Mouse (Mus musculus): ENCODE results near the gene Fndc3a. TPM values are rescaled to one million over a fixed set of nuclear protein-coding genes. Genes with fewer than 3 reads are reported as not detected.

Gene Fndc3a
- total RNA-seq (2017) = 71.5 and 86.2 TPM in 2 replicates

GRCm38 (mm10) chr14:72709710-72710340 lies at the start of gene Fndc3a:
Gene Fndc3a (minus strand): TSS chr14:72710003.
- peak; percentile 58 to 80 for ATAC-seq (replicated peaks in 1 of 2; ENCODE audit: insufficient read depth in 1 of 2, low FRiP score in 2 of 2, low TSS enrichment in 1 of 2, low read depth in 1 of 2, poor library complexity in 2 of 2, severe bottlenecking in 2 of 2)

- ATAC-seq (replicated peaks in 1 of 2; ENCODE audit: insufficient read depth in 1 of 2, low FRiP score in 2 of 2, low TSS enrichment in 1 of 2, low read depth in 1 of 2, poor library complexity in 2 of 2, severe bottlenecking in 2 of 2) = no peak
Observed at GRCm38 (mm10) chr14:72752893-72753292, 43.1 kb upstream of the Fndc3a start.

- no peak for ATAC-seq (replicated peaks in 1 of 2; ENCODE audit: insufficient read depth in 1 of 2, low FRiP score in 2 of 2, low TSS enrichment in 1 of 2, low read depth in 1 of 2, poor library complexity in 2 of 2, severe bottlenecking in 2 of 2)
Observed at GRCm38 (mm10) chr14:72750426-72751182, 40.8 kb upstream of the Fndc3a start.

GRCm38 (mm10) chr14:72748331-72748730 lies 38.5 kb upstream of the Fndc3a start:
- no peak for ATAC-seq (replicated peaks in 1 of 2; ENCODE audit: insufficient read depth in 1 of 2, low FRiP score in 2 of 2, low TSS enrichment in 1 of 2, low read depth in 1 of 2, poor library complexity in 2 of 2, severe bottlenecking in 2 of 2)

- no peak for ATAC-seq (replicated peaks in 1 of 2; ENCODE audit: insufficient read depth in 1 of 2, low FRiP score in 2 of 2, low TSS enrichment in 1 of 2, low read depth in 1 of 2, poor library complexity in 2 of 2, severe bottlenecking in 2 of 2)
Observed at GRCm38 (mm10) chr14:72741667-72742066, 31.9 kb upstream of the Fndc3a start.

GRCm38 (mm10) chr14:72740336-72740735 lies 30.5 kb upstream of the Fndc3a start:
- ATAC-seq (replicated peaks in 1 of 2; ENCODE audit: insufficient read depth in 1 of 2, low FRiP score in 2 of 2, low TSS enrichment in 1 of 2, low read depth in 1 of 2, poor library complexity in 2 of 2, severe bottlenecking in 2 of 2) = no peak; a peak in 1 of 4 replicates

GRCm38 (mm10) chr14:72739484-72740208 lies 29.8 kb upstream of the Fndc3a start:
- no peak for ATAC-seq (replicated peaks in 1 of 2; ENCODE audit: insufficient read depth in 1 of 2, low FRiP score in 2 of 2, low TSS enrichment in 1 of 2, low read depth in 1 of 2, poor library complexity in 2 of 2, severe bottlenecking in 2 of 2)

GRCm38 (mm10) chr14:72738776-72739175 lies 29.0 kb upstream of the Fndc3a start:
- no peak for ATAC-seq (replicated peaks in 1 of 2; ENCODE audit: insufficient read depth in 1 of 2, low FRiP score in 2 of 2, low TSS enrichment in 1 of 2, low read depth in 1 of 2, poor library complexity in 2 of 2, severe bottlenecking in 2 of 2)

- ATAC-seq (replicated peaks in 1 of 2; ENCODE audit: insufficient read depth in 1 of 2, low FRiP score in 2 of 2, low TSS enrichment in 1 of 2, low read depth in 1 of 2, poor library complexity in 2 of 2, severe bottlenecking in 2 of 2) = no peak; a peak in 1 of 4 replicates
Observed at GRCm38 (mm10) chr14:72738217-72738616, 28.4 kb upstream of the Fndc3a start.

- ATAC-seq (replicated peaks in 1 of 2; ENCODE audit: insufficient read depth in 1 of 2, low FRiP score in 2 of 2, low TSS enrichment in 1 of 2, low read depth in 1 of 2, poor library complexity in 2 of 2, severe bottlenecking in 2 of 2) = no peak
Observed at GRCm38 (mm10) chr14:72725865-72726264, 16.1 kb upstream of the Fndc3a start.

GRCm38 (mm10) chr14:72722274-72723053 lies 12.7 kb upstream of the Fndc3a start:
- ATAC-seq (replicated peaks in 1 of 2; ENCODE audit: insufficient read depth in 1 of 2, low FRiP score in 2 of 2, low TSS enrichment in 1 of 2, low read depth in 1 of 2, poor library complexity in 2 of 2, severe bottlenecking in 2 of 2) = no peak

- ATAC-seq (replicated peaks in 1 of 2; ENCODE audit: insufficient read depth in 1 of 2, low FRiP score in 2 of 2, low TSS enrichment in 1 of 2, low read depth in 1 of 2, poor library complexity in 2 of 2, severe bottlenecking in 2 of 2) = no peak
Observed at GRCm38 (mm10) chr14:72716175-72716574, 6.4 kb upstream of the Fndc3a start.

GRCm38 (mm10) chr14:72711130-72711529 lies 1.3 kb upstream of the Fndc3a start:
- no peak for ATAC-seq (replicated peaks in 1 of 2; ENCODE audit: insufficient read depth in 1 of 2, low FRiP score in 2 of 2, low TSS enrichment in 1 of 2, low read depth in 1 of 2, poor library complexity in 2 of 2, severe bottlenecking in 2 of 2)

- ATAC-seq (replicated peaks in 1 of 2; ENCODE audit: insufficient read depth in 1 of 2, low FRiP score in 2 of 2, low TSS enrichment in 1 of 2, low read depth in 1 of 2, poor library complexity in 2 of 2, severe bottlenecking in 2 of 2) = peak; percentile 22 to 62; a peak in 3 of 4 replicates
Observed at GRCm38 (mm10) chr14:72710341-72711027, 681 bp upstream of the Fndc3a start.

GRCm38 (mm10) chr14:72709091-72709709 lies 603 bp downstream of the Fndc3a start:
- ATAC-seq (replicated peaks in 1 of 2; ENCODE audit: insufficient read depth in 1 of 2, low FRiP score in 2 of 2, low TSS enrichment in 1 of 2, low read depth in 1 of 2, poor library complexity in 2 of 2, severe bottlenecking in 2 of 2) = peak in 1 of 2 experiments; percentile 17; a peak in 2 of 4 replicates

- ATAC-seq (replicated peaks in 1 of 2; ENCODE audit: insufficient read depth in 1 of 2, low FRiP score in 2 of 2, low TSS enrichment in 1 of 2, low read depth in 1 of 2, poor library complexity in 2 of 2, severe bottlenecking in 2 of 2) = peak in 1 of 2 experiments; percentile 13; a peak in 1 of 4 replicates
Observed at GRCm38 (mm10) chr14:72708581-72708991, 1.2 kb downstream of the Fndc3a start.

Measured in hematopoietic stem cell, adult 5-6 weeks (primary cell).